Mouse (Mus musculus) myocyte (in vitro differentiated cells): Measurements from ENCODE around the gene Spin2c. TPM values are rescaled to one million over a fixed set of nuclear protein-coding genes. Genes with fewer than 3 reads are reported as not detected.

Experiments
- H3K27me3 ChIP-seq: one replicate; pipeline ENCODE4 v1.6.1; 2011; ENCODE audit not compliant: control insufficient read depth, insufficient read depth, insufficient read length
- H3K36me3 ChIP-seq: one replicate; pipeline ENCODE4 v1.6.1; 2011; ENCODE audit not compliant: control insufficient read depth, insufficient read depth
- H3K4me2 ChIP-seq: one replicate; pipeline ENCODE4 v1.6.1; 2011; ENCODE audit warnings: low read depth, control low read depth
- H3K4me3 ChIP-seq: one replicate; pipeline ENCODE4 v1.5.1; 2011; ENCODE audit warnings: mild to moderate bottlenecking, control low read depth, moderate library complexity
- H3K79me2 ChIP-seq: one replicate; pipeline ENCODE4 v1.6.1; 2011; ENCODE audit not compliant: control insufficient read depth, insufficient read depth
- H3ac ChIP-seq: one replicate; pipeline ENCODE4 v1.6.1; 2011; ENCODE audit not compliant: control insufficient read depth, insufficient read length
- CEBPB ChIP-seq: IDR thresholded peaks from 2 replicates; pipeline ENCODE4 v1.6.1; 2011; ENCODE audit warnings: mild to moderate bottlenecking, moderate library complexity; ENCODE audit not compliant: poor library complexity, insufficient read depth, severe bottlenecking
- E2F4 ChIP-seq: IDR thresholded peaks from one replicate; pipeline ENCODE4 v1.6.1; 2011; ENCODE audit warnings: mild to moderate bottlenecking, control low read depth, moderate library complexity; ENCODE audit not compliant: insufficient read depth
- MAX ChIP-seq: IDR thresholded peaks from one replicate; pipeline ENCODE4 v1.6.1; 2011; ENCODE audit warnings: low read depth, mild to moderate bottlenecking, control low read depth
- MYOD1 ChIP-seq, 3 experiments: IDR thresholded peaks; one replicate each; pipeline ENCODE4 v1.6.1; 2011; ENCODE audit warnings: control low read depth in 2 of 3, low read depth in 2 of 3, mild to moderate bottlenecking in 2 of 3, moderate library complexity in 1 of 3; ENCODE audit not compliant: insufficient read length in 2 of 3, control insufficient read depth in 1 of 3
- MYOG ChIP-seq, 3 experiments: IDR thresholded peaks; one replicate each; pipeline ENCODE4 v1.6.1; 2011; ENCODE audit warnings: control low read depth in 2 of 3, low read depth in 2 of 3, mild to moderate bottlenecking in 2 of 3; ENCODE audit not compliant: insufficient read length in 2 of 3, control insufficient read depth in 1 of 3, insufficient read depth in 1 of 3
- POLR2A ChIP-seq: IDR thresholded peaks from one replicate; pipeline ENCODE4 v1.6.1; 2011; ENCODE audit warnings: low read depth, mild to moderate bottlenecking, control low read depth, moderate library complexity; ENCODE audit not compliant: insufficient read length
- POLR2AphosphoS2 ChIP-seq: IDR thresholded peaks from one replicate; pipeline ENCODE4 v1.6.1; 2011; ENCODE audit warnings: low read depth, control low read depth; ENCODE audit not compliant: insufficient read length
- REST ChIP-seq: IDR thresholded peaks from one replicate; pipeline ENCODE4 v1.6.1; 2011; ENCODE audit warnings: mild to moderate bottlenecking, control low read depth, moderate library complexity; ENCODE audit not compliant: insufficient read depth, insufficient read length
- SRF ChIP-seq: IDR thresholded peaks from one replicate; pipeline ENCODE4 v1.6.1; 2011; ENCODE audit warnings: low read depth; ENCODE audit not compliant: control insufficient read depth, insufficient read length
- TCF12 ChIP-seq: IDR thresholded peaks from one replicate; pipeline ENCODE4 v1.6.1; 2011; ENCODE audit warnings: mild to moderate bottlenecking, control low read depth; ENCODE audit not compliant: poor library complexity, insufficient read depth, severe bottlenecking
- TCF3 ChIP-seq: IDR thresholded peaks from one replicate; pipeline ENCODE4 v1.6.1; 2011; ENCODE audit warnings: low read depth, control low read depth; ENCODE audit not compliant: insufficient read length
- USF1 ChIP-seq: IDR thresholded peaks from one replicate; pipeline ENCODE4 v1.6.1; 2011; ENCODE audit warnings: low read depth, mild to moderate bottlenecking, control low read depth, moderate library complexity
- polyA plus RNA-seq: library from polyadenylated mRNA; unstranded; fragments of >200 nt; fragmentation: generic; extraction: Trizol; gene quantifications from one replicate; pipeline ENCODE4 v1.2.1, GENCODE M21; 2012; ENCODE audit warnings: missing spikeins

Spin2c gene
- 0.25 TPM for polyA plus RNA-seq

DNA sequence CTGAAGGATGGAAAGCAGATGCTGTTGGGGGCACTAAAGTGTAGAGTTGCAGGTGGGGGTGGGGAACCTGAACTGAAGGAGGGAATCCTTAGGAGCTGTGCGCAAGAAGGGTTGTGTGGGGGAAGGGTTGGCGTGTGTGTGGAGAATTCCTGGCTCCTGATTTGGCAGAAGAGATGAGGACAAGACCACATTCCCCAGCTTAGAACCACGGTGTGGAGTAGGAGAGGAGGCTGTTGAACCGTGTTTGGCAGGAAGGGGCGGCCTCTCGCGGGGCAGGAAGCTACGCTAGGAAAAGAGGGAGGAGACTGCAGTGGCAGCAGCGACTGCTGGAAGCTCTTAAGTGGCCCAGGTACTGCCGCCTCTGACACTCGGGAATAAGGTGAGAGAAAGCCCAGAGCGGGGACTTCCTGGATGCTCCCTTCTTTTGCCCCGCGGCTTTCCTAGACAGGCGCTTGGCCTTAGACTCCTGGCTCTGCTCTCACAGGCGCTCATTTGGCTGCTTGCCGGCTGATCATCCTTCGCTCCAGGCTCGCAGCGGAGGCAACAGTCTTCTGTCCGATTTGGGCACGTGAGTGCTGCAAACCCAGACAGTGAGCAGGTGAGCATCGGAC is at the start of gene Spin2c:
Gene Spin2c, plus strand, starts transcription at position 275 of the 611 bp plus-strand sequence.
- TF ChIP-seq USF1 (no peak), TCF12 (no peak), MAX (no peak), POLR2A (no peak), MYOG (IDR thresholded peaks at IDR 0.05; ENCODE audit: control insufficient read depth in 1 of 3, insufficient read depth in 1 of 3, insufficient read length in 2 of 3, low read depth in 2 of 3) (no peak), REST (no peak), CEBPB (no peak), MYOD1 (IDR thresholded peaks at IDR 0.05; ENCODE audit: control insufficient read depth in 1 of 3, insufficient read length in 2 of 3, low read depth in 2 of 3) (no peak), POLR2AphosphoS2 (no peak)
- Histone ChIP-seq H3K79me2 (no peaks in the 10 kb centered on the region), H3ac (no peak within 1 kb of the TSS)

DNA sequence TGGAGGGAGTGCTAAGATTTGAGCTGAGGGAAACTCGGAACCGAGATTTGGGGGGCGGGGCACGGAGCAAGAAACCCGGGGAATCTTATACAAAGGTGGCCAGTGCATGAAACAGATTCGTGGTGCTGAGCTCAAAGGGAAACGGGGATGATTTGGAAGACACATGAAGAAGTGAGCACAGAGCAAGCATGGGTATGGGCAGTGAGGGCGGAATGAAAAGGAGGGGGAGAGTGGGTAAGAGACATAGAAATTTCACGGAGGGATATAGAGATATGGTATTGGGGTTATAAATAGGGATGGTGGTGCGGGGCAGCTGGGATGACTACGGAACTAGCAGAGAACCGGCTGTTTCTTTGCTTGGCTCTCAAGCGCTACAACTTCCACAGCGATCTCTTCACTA is 581 bp downstream of the Spin2c start:
- Histone ChIP-seq H3K4me3 (no peak overlapping the region), H3K4me2 (peak overlapping the region; percentile 64), H3K79me2 (no peaks in the 10 kb centered on the region), H3ac (no peak overlapping the region), H3K36me3 (no peaks in the 10 kb centered on the region), H3K27me3 (no peaks in the 10 kb centered on the region)
- TF ChIP-seq MAX (no peak), REST (no peak), MYOD1 (IDR thresholded peaks at IDR 0.05; ENCODE audit: control insufficient read depth in 1 of 3, insufficient read length in 2 of 3, low read depth in 2 of 3) (no peak), CEBPB (no peak), USF1 (no peak), POLR2A (no peak), TCF12 (no peak), E2F4 (no peak), POLR2AphosphoS2 (no peak), SRF (no peak), TCF3 (no peak), MYOG (IDR thresholded peaks at IDR 0.05; ENCODE audit: control insufficient read depth in 1 of 3, insufficient read depth in 1 of 3, insufficient read length in 2 of 3, low read depth in 2 of 3) (no peak)

More for the DNA sequence above, at the start of gene Spin2c:
- H3K4me3 ChIP-seq: no peak within 1 kb of the TSS
- H3K36me3 ChIP-seq: no peaks in the 10 kb centered on the region
- H3K4me2 ChIP-seq: peak within 1 kb of the TSS; percentile 64
- H3K27me3 ChIP-seq: no peaks in the 10 kb centered on the region

Other genes with a start within 250 kb of the Spin2c start
- gene Kctd12b, start 135.8 kb upstream of the Spin2c start, polyA plus RNA-seq: 0.05 TPM
- gene Nbdy, start 108.6 kb upstream of the Spin2c start, polyA plus RNA-seq: 51.1 TPM
- 0.08 TPM for gene Samt1, start 180.4 kb downstream of the Spin2c start, polyA plus RNA-seq
- gene 4921511M17Rik, start 201.6 kb downstream of the Spin2c start, polyA plus RNA-seq: 0.08 TPM
- gene Gm10057, start 222.8 kb downstream of the Spin2c start, polyA plus RNA-seq: 0.05 TPM